Mouse (Mus musculus): Measurements from ENCODE around the gene Mov10l1.

The Mov10l1 gene

DNA sequence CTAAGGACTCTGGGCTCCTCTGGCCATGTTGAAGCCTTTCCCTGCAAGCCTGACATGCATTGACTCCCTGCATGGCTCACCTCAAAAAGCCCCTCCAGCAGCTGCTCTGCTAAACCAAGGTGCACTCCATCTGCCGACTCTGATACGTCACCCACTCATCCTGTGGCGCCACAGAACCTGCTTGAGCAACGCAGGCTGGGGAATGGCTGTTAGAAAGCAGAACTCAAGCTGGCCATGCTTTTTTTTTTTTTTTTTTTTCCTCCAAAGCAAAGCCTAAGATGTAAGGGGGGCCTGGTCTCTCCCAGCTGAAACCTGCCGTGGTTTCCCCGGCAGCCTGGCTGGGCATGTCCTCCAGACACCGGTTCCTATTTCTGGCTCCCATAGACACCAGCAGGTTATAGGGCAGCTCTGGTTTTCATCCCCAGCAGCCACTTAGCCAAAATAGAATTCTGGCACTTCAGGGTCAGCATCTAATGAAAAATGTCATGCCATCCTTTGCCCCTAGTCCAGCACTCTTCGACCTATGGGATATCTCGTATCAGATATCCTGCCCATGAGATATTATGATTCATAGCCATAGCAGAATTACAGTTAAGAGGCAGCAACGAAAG lies 91.4 kb downstream of the Mov10l1 start:
- no peak for ATAC-seq (ENCODE audit: insufficient number of reproducible peaks, low FRiP score, low TSS enrichment)

GRCm38 (mm10) chr15:89074613-89075477 lies 92.1 kb downstream of the Mov10l1 start, which contains the start of gene Trabd:
Gene Trabd (plus strand): TSS chr15:89075124.
- peak; percentile 5; the same call in 1 of the 2 replicates for ATAC-seq (ENCODE audit: insufficient number of reproducible peaks, low FRiP score, low TSS enrichment)

DNA sequence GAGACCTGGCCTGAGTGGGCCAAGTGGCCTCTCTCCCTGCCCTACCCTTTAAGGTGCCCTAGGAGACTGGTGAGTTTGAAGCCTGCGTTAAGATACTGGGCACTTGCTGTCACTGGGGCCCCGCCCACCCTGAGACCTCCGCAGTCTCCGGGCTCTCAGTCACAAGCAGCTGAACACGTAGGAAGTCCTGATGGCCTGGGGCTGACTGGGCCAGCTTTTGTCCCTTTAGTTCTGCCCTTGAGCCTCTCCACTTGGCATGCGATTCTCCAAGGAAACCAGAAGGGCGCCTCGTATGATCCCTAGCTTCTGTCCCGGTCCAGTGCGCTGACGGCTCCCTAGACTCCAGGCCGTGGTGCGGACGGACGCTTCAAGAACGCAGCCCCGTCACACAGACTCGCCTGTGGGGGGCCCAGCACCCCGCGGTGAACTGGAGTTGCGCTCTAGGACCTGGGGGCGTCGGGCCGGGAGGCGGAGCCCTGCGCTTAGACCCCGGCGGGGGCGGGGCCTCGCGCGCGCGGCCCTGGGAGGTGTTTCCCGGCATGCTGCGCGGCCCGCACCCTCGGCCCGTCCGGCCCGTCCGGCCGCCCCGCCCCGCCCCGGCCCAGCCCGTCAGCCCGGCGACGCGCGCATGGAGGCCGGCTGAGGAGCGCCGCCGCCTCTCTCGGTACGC lies 92.9 kb downstream of the Mov10l1 start:
- ATAC-seq (ENCODE audit: insufficient number of reproducible peaks, low FRiP score, low TSS enrichment): peak; percentile 51

DNA sequence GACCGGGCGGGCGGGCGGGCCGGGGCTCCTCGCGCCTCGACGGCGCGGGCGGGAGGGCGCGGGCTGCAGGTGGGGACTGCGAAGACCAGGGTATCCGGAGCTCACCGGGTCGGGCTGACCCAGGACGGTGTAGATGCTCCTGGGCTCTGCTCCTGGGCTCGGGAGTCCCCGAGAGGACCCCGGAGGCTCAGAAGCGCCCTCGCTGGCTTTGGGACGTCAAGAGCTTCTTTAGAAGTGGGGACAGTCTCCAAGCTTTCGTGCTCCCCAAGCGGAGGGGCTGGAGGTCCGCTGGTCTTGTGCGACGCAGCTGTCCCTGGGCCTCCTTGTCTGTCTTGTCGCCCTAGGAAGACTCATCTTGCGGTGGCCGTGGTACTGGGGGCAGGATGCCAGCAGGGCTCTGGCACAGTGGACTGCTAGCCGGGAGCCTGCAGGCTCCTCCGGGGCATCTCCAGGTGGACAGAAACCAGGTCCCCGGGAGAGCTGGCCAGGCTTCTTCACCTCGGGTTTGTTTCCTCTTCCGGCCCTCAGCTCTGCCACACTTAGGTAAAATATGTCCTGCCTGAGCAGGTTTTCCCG lies 93.5 kb downstream of the Mov10l1 start:
- ATAC-seq (ENCODE audit: insufficient number of reproducible peaks, low FRiP score, low TSS enrichment): peak; percentile 19; the same call in 1 of the 2 replicates

- no peak for ATAC-seq (ENCODE audit: insufficient number of reproducible peaks, low FRiP score, low TSS enrichment)
Measured at GRCm38 (mm10) chr15:89078208-89078836, 95.6 kb downstream of the Mov10l1 start.

- ATAC-seq (ENCODE audit: insufficient number of reproducible peaks, low FRiP score, low TSS enrichment): no peak
Measured at GRCm38 (mm10) chr15:89083906-89084305, 101.2 kb downstream of the Mov10l1 start.

DNA sequence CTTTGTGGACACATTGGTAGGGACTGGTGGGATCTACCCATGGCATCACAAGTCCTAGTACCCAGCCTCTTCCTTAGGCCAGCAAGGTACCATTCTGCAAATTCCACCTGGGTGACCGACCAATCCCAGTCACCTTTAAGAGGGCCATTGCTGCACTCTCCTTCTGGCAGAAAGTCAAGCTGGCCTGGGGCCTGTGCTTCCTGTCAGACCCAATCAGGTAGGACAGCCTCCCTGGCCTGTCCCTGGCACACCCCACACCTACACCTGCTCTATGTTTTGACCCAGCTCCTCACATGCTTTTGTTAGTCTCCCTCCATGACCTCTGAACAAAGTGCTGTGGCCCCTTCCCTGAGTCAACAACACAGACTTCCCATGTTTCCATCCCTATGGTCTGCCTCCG lies 102.1 kb downstream of the Mov10l1 start:
- ATAC-seq (ENCODE audit: insufficient number of reproducible peaks, low FRiP score, low TSS enrichment): no peak

DNA sequence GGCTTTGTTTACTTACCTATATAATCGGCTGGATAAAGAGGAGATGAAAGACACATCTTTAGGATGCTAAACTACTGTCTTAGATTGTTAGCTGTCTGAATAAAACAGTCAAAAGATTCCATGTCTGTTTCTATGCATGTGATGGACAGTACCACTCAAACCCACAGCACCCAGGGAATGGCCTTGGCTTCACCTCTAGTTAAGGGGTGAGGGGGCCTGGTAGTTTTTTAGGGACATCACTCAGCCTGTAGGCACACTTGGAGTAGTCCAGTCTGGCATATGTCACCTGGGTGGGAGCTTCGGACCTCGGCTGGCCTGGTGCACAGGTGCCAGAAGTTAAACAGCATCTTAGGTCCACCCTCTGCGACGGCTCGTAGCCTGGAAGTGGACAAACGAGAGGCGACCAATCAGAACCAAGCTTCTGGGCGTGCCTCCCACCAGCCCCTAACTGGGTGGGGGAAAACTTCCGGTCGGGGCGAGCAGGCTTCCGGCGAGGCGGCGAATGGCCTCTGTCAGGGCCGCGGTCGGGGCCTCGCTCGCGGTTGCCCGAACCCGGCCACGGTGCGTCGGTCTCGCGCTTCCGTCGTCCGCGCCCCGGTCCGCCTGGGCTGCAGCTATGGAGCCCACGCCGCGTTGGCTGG lies 106.0 kb downstream of the Mov10l1 start, which contains the start of gene Selenoo:
Selenoo (plus strand) TSS at position 478 of the 641 bp plus-strand sequence.
- peak; percentile 90 for ATAC-seq (ENCODE audit: insufficient number of reproducible peaks, low FRiP score, low TSS enrichment)

- peak; percentile 53; the same call in 1 of the 2 replicates for ATAC-seq (ENCODE audit: insufficient number of reproducible peaks, low FRiP score, low TSS enrichment)
Measured at GRCm38 (mm10) chr15:89089248-89090051, 106.7 kb downstream of the Mov10l1 start.

GRCm38 (mm10) chr15:89090662-89091061 lies 108.0 kb downstream of the Mov10l1 start:
- ATAC-seq (ENCODE audit: insufficient number of reproducible peaks, low FRiP score, low TSS enrichment): no peak

GRCm38 (mm10) chr15:89092181-89092580 lies 109.5 kb downstream of the Mov10l1 start:
- ATAC-seq (ENCODE audit: insufficient number of reproducible peaks, low FRiP score, low TSS enrichment): no peak

GRCm38 (mm10) chr15:89097450-89097849 lies 114.7 kb downstream of the Mov10l1 start:
- no peak for ATAC-seq (ENCODE audit: insufficient number of reproducible peaks, low FRiP score, low TSS enrichment)

- peak; percentile 43 for ATAC-seq (ENCODE audit: insufficient number of reproducible peaks, low FRiP score, low TSS enrichment)
Measured at GRCm38 (mm10) chr15:89098616-89099015, 115.9 kb downstream of the Mov10l1 start.

- no peak for ATAC-seq (ENCODE audit: insufficient number of reproducible peaks, low FRiP score, low TSS enrichment)
Measured at GRCm38 (mm10) chr15:89100823-89101222, 118.1 kb downstream of the Mov10l1 start.

DNA sequence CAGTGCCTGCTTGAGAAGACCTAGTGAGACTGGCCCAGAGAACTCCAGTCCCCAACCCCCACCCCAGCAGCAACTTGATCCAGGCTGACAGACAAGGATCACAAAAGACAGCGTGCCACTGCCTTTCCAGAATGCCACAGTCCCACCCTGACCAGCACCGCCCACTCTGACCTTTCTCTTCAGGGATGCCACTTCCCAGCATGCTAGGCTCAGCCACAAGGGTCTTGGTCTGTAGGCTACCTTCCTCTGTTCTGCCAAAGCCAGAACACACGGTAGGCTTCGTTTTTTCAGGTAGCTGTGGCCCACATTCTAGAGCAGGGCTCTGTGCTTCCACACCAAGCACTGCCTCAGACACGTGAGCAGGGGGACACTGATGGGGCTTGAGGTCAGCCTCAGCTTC lies 119.9 kb downstream of the Mov10l1 start:
- ATAC-seq (ENCODE audit: insufficient number of reproducible peaks, low FRiP score, low TSS enrichment): no peak

- peak; percentile 28; the same call in 1 of the 2 replicates for ATAC-seq (ENCODE audit: insufficient number of reproducible peaks, low FRiP score, low TSS enrichment)
Measured at GRCm38 (mm10) chr15:89103921-89104320, 121.2 kb downstream of the Mov10l1 start.

DNA sequence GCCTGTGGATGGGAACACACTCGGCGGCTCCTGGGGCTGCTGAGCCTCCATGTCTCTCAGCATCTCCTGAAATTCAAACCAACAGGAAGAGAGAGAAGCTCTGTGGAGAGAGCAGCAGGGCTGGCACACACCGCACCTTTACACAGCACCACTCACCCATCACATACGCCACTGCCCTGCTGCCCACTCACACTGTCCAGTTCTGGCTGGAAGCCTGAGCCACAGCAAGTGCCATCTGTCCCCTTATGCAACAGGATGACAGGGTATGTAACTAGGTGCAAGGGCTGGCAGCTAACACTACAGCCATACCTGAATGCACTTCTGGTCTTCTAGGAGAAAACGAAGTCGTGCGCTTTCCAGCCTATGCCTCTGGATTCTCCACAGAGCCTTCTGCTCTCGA lies 121.7 kb downstream of the Mov10l1 start:
- ATAC-seq (ENCODE audit: insufficient number of reproducible peaks, low FRiP score, low TSS enrichment): peak; percentile 67

All from cerebellum, adult (tissue).